Mouse (Mus musculus) MEL (cell line): Measurements from ENCODE around the gene Igf2bp3.

Source experiments
- CTCF ChIP-seq, 3 experiments: IDR thresholded peaks in 2 of 3; conservative IDR thresholded peaks in 1 of 3; 2 replicates each; pipeline ENCODE4 v1.5.1; 2011 to 2012; ENCODE audit warnings: low read length in 3 of 3, low read depth in 2 of 3, mild to moderate bottlenecking in 2 of 3, improper control_type of control experiment in 1 of 3, inconsistent platforms in 1 of 3, mixed read lengths in 1 of 3, moderate library complexity in 1 of 3; ENCODE audit not compliant: control insufficient read depth in 1 of 3, insufficient read depth in 1 of 3, poor library complexity in 1 of 3, severe bottlenecking in 1 of 3
- MAFK ChIP-seq: IDR thresholded peaks from 2 replicates; pipeline ENCODE4 v1.6.1; 2011; ENCODE audit warnings: low read depth, mild to moderate bottlenecking, low read length, improper control_type of control experiment, borderline replicate concordance
- MEF2A ChIP-seq: IDR thresholded peaks from 2 replicates; pipeline ENCODE4 v1.6.1; 2014; ENCODE audit warnings: low read depth, mild to moderate bottlenecking, inconsistent platforms, low read length, improper control_type of control experiment; ENCODE audit not compliant: poor library complexity, insufficient replicate concordance, severe bottlenecking; ENCODE audit errors: extremely low read depth
- POLR2AphosphoS2 ChIP-seq: IDR thresholded peaks from 2 replicates; pipeline ENCODE4 v1.6.1; 2011; ENCODE audit warnings: low read length, improper control_type of control experiment
- USF1 ChIP-seq: IDR thresholded peaks from 2 replicates; pipeline ENCODE4 v1.6.1; 2014; ENCODE audit warnings: low read depth, mild to moderate bottlenecking, inconsistent platforms, low read length, improper control_type of control experiment, moderate library complexity

GRCm38 (mm10) chr6:49227184-49227735 lies 12.5 kb upstream of the Igf2bp3 start:
- TF ChIP-seq CTCF (IDR thresholded peaks at IDR 0.05 in 2 of 3, conservative IDR thresholded peaks at IDR 0.05 in 1 of 3; ENCODE audit: control insufficient read depth in 1 of 3, insufficient read depth in 1 of 3, low read depth in 2 of 3, low read length in 3 of 3, poor library complexity in 1 of 3, severe bottlenecking in 1 of 3), result peak in 2 of 3 experiments; percentile 43 to 45; a peak in 3 of 6 replicates
- no peak for TF ChIP-seq POLR2AphosphoS2
- TF ChIP-seq USF1, result no peak
- TF ChIP-seq MAFK, result no peak
- TF ChIP-seq MEF2A, result no peak
